Mouse (Mus musculus): ENCODE results near the gene Tnfrsf11a. TPM values are rescaled to one million over a fixed set of nuclear protein-coding genes. Genes with fewer than 3 reads are reported as not detected.

Gene Tnfrsf11a
- 0.06 TPM for polyA plus RNA-seq (2012; fragmentation: generic; extraction: Trizol)

DNA sequence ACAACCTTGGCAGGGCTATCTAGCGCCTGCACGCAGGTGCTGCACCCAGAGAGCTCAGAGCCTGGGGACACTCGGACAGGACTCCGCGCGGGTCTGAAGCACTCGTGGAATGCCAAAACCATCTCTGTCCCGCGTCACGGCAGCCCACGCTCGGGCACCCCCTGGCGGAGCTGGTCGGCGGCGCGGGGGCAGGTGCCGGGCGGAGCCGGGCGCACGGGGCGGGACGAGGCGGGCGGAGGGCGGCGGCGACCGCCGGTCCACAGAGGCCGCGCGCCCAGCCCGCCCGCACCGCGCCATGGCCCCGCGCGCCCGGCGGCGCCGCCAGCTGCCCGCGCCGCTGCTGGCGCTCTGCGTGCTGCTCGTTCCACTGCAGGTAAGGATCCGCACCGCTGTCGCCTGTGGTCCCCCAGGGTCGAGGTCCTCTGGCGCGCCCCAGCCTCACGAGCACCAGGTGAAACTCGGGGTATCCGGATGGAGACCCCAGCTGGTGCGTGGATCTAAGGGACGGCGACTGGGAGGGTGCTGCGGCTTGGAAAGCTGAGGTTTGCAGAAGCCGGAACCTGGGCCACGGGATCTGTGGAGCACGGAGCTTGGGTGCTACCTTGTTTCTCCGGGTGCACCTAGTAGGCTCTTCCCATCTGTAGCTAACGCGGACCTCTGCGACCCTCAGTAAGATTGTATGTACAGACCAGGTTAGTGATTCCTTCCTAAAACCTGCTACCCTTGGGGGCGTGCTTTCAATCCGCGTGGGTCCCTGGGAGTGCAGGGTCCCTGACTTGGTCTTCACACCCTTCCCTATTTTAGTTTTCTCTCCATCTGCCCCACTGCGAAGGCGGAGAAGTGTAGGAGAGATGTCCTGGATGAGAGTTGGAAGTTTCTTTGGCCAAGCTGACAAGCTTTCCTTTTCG lies at the start of gene Tnfrsf11a:
Gene Tnfrsf11a, plus strand, starts transcription at position 262 of the 908 bp plus-strand sequence.
- Histone ChIP-seq H3K36me3 (ENCODE audit: control insufficient read depth, insufficient read depth) (no peaks in the 10 kb centered on the region), H3ac (ENCODE audit: control insufficient read depth, insufficient read length) (no peak within 1 kb of the TSS), H3K79me2 (ENCODE audit: control insufficient read depth, insufficient read depth) (no peaks in the 10 kb centered on the region), H3K4me3 (no peak within 1 kb of the TSS), H3K27me3 (ENCODE audit: control insufficient read depth, insufficient read depth, insufficient read length) (peaks cover 19% of the 10 kb centered on the region), H3K4me2 (ENCODE audit: low read depth) (peak within 1 kb of the TSS; percentile 56)
- no peak for TF ChIP-seq E2F4 (IDR thresholded peaks at IDR 0.05; ENCODE audit: insufficient read depth)
- TF ChIP-seq USF1 (IDR thresholded peaks at IDR 0.05; ENCODE audit: low read depth), result no peak
- no peak for TF ChIP-seq POLR2AphosphoS2 (IDR thresholded peaks at IDR 0.05; ENCODE audit: insufficient read length, low read depth)
- TF ChIP-seq POLR2A (IDR thresholded peaks at IDR 0.05; ENCODE audit: insufficient read length, low read depth), result no peak
- TF ChIP-seq REST (IDR thresholded peaks at IDR 0.05; ENCODE audit: insufficient read depth, insufficient read length), result no peak
- TF ChIP-seq MAX (IDR thresholded peaks at IDR 0.05; ENCODE audit: low read depth), result no peak
- no peak for TF ChIP-seq SRF (IDR thresholded peaks at IDR 0.05; ENCODE audit: control insufficient read depth, insufficient read length, low read depth)
- TF ChIP-seq TCF3 (IDR thresholded peaks at IDR 0.05; ENCODE audit: insufficient read length, low read depth), result no peak
- TF ChIP-seq TCF12 (IDR thresholded peaks at IDR 0.05; ENCODE audit: insufficient read depth, poor library complexity, severe bottlenecking), result no peak

DNA sequence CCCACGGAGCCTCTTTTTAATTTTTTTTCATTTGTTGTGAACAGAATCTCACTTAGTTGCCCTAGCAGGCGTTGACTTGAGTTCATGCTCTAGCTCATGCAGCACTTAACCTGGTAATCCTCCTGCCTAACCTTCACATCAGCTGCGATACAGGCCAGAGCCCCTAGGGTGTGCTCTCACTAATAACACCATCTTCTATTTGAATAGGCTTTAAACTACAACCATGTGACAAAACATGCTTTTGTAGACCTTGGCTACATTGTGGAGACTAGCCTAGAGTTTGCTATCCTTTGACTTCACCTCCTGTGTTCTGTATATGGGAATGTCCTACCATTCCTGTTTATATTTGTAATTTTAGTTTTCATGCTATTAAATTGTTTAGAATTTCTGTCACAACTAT lies 45.2 kb upstream of the Tnfrsf11a start:
- H3K4me3 ChIP-seq, result no peak overlapping the region
- no peaks in the 10 kb centered on the region for H3K27me3 ChIP-seq (ENCODE audit: control insufficient read depth, insufficient read depth, insufficient read length)
- H3K36me3 ChIP-seq (ENCODE audit: control insufficient read depth, insufficient read depth), result peaks cover 28% of the 10 kb centered on the region
- H3K4me2 ChIP-seq (ENCODE audit: low read depth), result no peak overlapping the region
- H3K79me2 ChIP-seq (ENCODE audit: control insufficient read depth, insufficient read depth), result no peaks in the 10 kb centered on the region
- TF ChIP-seq CEBPB (IDR thresholded peaks at IDR 0.05; ENCODE audit: insufficient read depth, poor library complexity, severe bottlenecking), result no peak
- TF ChIP-seq MYOG (IDR thresholded peaks at IDR 0.05; ENCODE audit: control insufficient read depth in 1 of 3, insufficient read depth in 1 of 3, insufficient read length in 2 of 3, low read depth in 2 of 3), result no peak
- TF ChIP-seq REST (IDR thresholded peaks at IDR 0.05; ENCODE audit: insufficient read depth, insufficient read length), result no peak
- no peak for TF ChIP-seq USF1 (IDR thresholded peaks at IDR 0.05; ENCODE audit: low read depth)
- no peak for TF ChIP-seq POLR2A (IDR thresholded peaks at IDR 0.05; ENCODE audit: insufficient read length, low read depth)
- no peak for TF ChIP-seq SRF (IDR thresholded peaks at IDR 0.05; ENCODE audit: control insufficient read depth, insufficient read length, low read depth)
- no peak for TF ChIP-seq TCF3 (IDR thresholded peaks at IDR 0.05; ENCODE audit: insufficient read length, low read depth)
- no peak for TF ChIP-seq E2F4 (IDR thresholded peaks at IDR 0.05; ENCODE audit: insufficient read depth)
- TF ChIP-seq TCF12 (IDR thresholded peaks at IDR 0.05; ENCODE audit: insufficient read depth, poor library complexity, severe bottlenecking), result no peak
- no peak overlapping the region for H3ac ChIP-seq (ENCODE audit: control insufficient read depth, insufficient read length)

DNA sequence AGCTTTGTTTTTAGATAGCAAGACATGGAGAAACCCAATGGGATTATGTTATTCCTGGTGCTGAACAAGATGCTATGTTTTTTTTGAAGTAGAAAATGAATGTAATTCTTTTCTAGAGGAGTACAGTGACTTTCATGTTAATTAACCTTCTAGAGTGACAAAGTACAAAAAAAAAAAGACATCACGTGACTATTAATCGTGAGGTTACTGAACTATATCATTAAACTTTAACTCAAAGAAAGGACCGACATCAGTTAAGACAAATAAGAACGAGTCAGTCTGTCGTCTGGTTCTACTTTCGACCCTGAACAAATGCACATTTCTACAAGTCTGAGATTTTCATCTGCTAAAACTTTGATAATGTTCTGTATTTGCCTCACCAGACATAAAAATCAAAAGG lies 42.2 kb upstream of the Tnfrsf11a start:
- TF ChIP-seq POLR2A (IDR thresholded peaks at IDR 0.05; ENCODE audit: insufficient read length, low read depth) (no peak), TCF3 (IDR thresholded peaks at IDR 0.05; ENCODE audit: insufficient read length, low read depth) (no peak)
- Histone ChIP-seq H3K27me3 (ENCODE audit: control insufficient read depth, insufficient read depth, insufficient read length) (no peaks in the 10 kb centered on the region), H3K4me3 (no peak overlapping the region), H3K79me2 (ENCODE audit: control insufficient read depth, insufficient read depth) (no peaks in the 10 kb centered on the region), H3ac (ENCODE audit: control insufficient read depth, insufficient read length) (no peak overlapping the region), H3K4me2 (ENCODE audit: low read depth) (no peak overlapping the region), H3K36me3 (ENCODE audit: control insufficient read depth, insufficient read depth) (peaks cover 22% of the 10 kb centered on the region)

DNA sequence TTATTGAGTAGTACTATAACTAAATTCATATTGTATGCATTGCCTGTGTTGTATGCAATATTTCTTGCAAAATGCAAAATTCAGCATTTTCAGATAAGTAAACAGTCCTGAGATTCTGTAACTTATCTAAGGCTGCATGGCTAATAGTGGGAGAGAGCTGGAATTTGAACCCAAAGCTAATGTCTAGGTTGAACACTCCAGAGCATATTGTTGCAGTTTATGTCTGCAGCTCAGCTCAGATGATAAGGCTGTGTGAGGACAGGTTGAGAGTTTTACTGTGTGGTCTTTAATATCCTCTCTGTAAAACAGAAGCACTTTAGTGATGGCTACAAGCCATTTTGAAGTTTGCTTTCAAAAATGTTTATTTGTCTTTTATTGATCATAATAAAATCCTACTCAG lies 41.0 kb upstream of the Tnfrsf11a start:
- Histone ChIP-seq H3K4me2 (ENCODE audit: low read depth) (no peak overlapping the region), H3K27me3 (ENCODE audit: control insufficient read depth, insufficient read depth, insufficient read length) (no peaks in the 10 kb centered on the region), H3K36me3 (ENCODE audit: control insufficient read depth, insufficient read depth) (peaks cover 33% of the 10 kb centered on the region), H3K79me2 (ENCODE audit: control insufficient read depth, insufficient read depth) (no peaks in the 10 kb centered on the region), H3K4me3 (no peak overlapping the region), H3ac (ENCODE audit: control insufficient read depth, insufficient read length) (no peak overlapping the region)
- TF ChIP-seq MYOD1 (IDR thresholded peaks at IDR 0.05; ENCODE audit: control insufficient read depth in 1 of 3, insufficient read length in 2 of 3, low read depth in 2 of 3), result no peak
- TF ChIP-seq MAX (IDR thresholded peaks at IDR 0.05; ENCODE audit: low read depth), result no peak
- TF ChIP-seq POLR2AphosphoS2 (IDR thresholded peaks at IDR 0.05; ENCODE audit: insufficient read length, low read depth), result no peak
- TF ChIP-seq CEBPB (IDR thresholded peaks at IDR 0.05; ENCODE audit: insufficient read depth, poor library complexity, severe bottlenecking), result no peak
- no peak for TF ChIP-seq TCF12 (IDR thresholded peaks at IDR 0.05; ENCODE audit: insufficient read depth, poor library complexity, severe bottlenecking)
- TF ChIP-seq SRF (IDR thresholded peaks at IDR 0.05; ENCODE audit: control insufficient read depth, insufficient read length, low read depth), result no peak
- TF ChIP-seq POLR2A (IDR thresholded peaks at IDR 0.05; ENCODE audit: insufficient read length, low read depth), result no peak
- no peak for TF ChIP-seq E2F4 (IDR thresholded peaks at IDR 0.05; ENCODE audit: insufficient read depth)
- TF ChIP-seq USF1 (IDR thresholded peaks at IDR 0.05; ENCODE audit: low read depth), result no peak
- TF ChIP-seq TCF3 (IDR thresholded peaks at IDR 0.05; ENCODE audit: insufficient read length, low read depth), result no peak
- no peak for TF ChIP-seq REST (IDR thresholded peaks at IDR 0.05; ENCODE audit: insufficient read depth, insufficient read length)
- TF ChIP-seq MYOG (IDR thresholded peaks at IDR 0.05; ENCODE audit: control insufficient read depth in 1 of 3, insufficient read depth in 1 of 3, insufficient read length in 2 of 3, low read depth in 2 of 3), result no peak

DNA sequence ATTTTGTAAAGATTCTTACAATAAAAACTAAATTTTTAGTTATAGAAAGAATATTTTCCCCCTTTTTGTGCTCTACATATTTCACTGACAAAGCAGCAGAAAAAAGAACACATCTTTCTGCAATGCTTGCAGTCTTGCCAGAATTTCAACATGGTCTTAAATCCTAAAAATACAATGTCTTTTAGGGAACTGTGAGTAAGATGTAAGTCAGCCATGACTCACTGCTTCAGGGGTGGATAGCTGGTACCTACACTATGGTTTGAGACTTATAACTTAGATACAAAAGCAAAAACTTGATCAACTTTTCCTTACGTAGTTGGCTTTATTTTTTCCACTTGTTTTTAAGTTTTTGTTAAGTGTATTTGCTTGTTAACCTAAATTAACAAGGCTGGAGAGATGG lies 38.0 kb upstream of the Tnfrsf11a start:
- Histone ChIP-seq H3K36me3 (ENCODE audit: control insufficient read depth, insufficient read depth) (peaks cover 48% of the 10 kb centered on the region), H3K27me3 (ENCODE audit: control insufficient read depth, insufficient read depth, insufficient read length) (no peaks in the 10 kb centered on the region), H3K4me2 (ENCODE audit: low read depth) (no peak overlapping the region), H3ac (ENCODE audit: control insufficient read depth, insufficient read length) (no peak overlapping the region), H3K79me2 (ENCODE audit: control insufficient read depth, insufficient read depth) (no peaks in the 10 kb centered on the region), H3K4me3 (no peak overlapping the region)
- TF ChIP-seq CEBPB (IDR thresholded peaks at IDR 0.05; ENCODE audit: insufficient read depth, poor library complexity, severe bottlenecking) (no peak), TCF3 (IDR thresholded peaks at IDR 0.05; ENCODE audit: insufficient read length, low read depth) (no peak), MYOG (IDR thresholded peaks at IDR 0.05; ENCODE audit: control insufficient read depth in 1 of 3, insufficient read depth in 1 of 3, insufficient read length in 2 of 3, low read depth in 2 of 3) (no peak), USF1 (IDR thresholded peaks at IDR 0.05; ENCODE audit: low read depth) (no peak), SRF (IDR thresholded peaks at IDR 0.05; ENCODE audit: control insufficient read depth, insufficient read length, low read depth) (no peak), E2F4 (IDR thresholded peaks at IDR 0.05; ENCODE audit: insufficient read depth) (no peak)
